Mouse (Mus musculus): ENCODE results near the gene Casp7. TPM values are rescaled to one million over a fixed set of nuclear protein-coding genes. Genes with fewer than 3 reads are reported as not detected.

The Casp7 gene
- total RNA-seq, 2 experiments from 2014 or later: 5.1 to 6.3 TPM

GRCm38 (mm10) chr19:56461522-56462101 lies 64.7 kb downstream of the Casp7 start, which contains the start of gene Plekhs1:
Gene Plekhs1 (plus strand): TSS chr19:56461640.
- no peak for DNase-seq (ENCODE audit: low spot score in 2 of 2)

DNA sequence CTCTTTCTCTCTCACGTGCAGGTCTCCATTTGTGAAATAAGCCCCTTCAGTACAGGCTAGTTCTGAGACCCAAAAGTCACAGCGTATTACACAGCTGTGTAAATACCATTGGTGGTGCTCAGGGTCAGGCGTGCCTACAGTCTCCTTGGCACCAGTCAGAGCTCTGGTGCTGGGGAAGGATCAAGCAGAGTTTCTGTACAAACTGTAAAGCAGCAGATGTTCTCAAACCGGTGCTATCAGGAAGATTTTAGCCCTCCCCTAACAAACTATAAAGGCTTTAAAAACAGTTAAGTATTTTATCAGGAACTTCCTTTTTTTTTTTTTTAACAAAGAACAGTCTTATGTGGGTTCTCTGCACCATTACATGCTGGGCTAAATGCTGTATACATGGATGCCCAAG lies 65.9 kb downstream of the Casp7 start:
- no peak for DNase-seq (ENCODE audit: low spot score in 2 of 2)

- no peak for DNase-seq (ENCODE audit: low spot score in 2 of 2)
These were observed 69.6 kb downstream of the Casp7 start for GRCm38 (mm10) chr19:56466486-56466885.

DNA sequence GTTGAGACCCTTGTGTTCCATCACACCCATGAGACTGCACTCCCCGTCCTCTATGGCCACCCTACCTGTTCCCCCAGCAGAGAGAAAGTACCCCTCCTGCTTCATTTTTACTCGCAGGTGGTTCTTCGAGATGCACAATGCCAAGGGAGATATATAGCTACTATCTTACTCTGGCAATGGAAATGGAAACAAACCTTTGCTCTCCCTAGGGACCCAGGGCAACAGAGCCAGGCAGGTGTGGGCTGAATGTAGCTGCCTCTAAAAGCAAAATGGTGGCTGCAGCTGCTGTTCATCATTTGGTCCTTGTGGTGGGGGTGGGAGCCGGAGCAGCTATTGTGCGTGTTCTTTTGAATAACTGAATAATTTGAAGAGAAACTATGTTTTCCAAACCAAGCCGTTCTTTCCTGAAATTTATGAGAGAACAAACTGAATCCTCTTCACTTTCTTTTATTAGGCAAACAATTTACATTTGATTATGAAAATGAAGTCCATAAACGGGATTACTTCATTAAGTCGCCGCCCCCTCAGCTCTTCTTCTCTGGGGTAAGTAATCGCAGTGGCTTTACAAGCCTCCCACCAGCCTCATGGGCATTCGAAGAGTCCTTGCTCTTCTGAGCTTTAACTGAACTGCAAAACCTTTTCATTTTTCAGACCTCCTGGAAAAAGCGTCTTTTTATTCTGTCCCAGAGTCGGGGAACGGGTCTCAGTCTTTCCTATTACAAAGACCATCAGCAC lies 73.5 kb downstream of the Casp7 start:
- peak in 1 of 2 experiments; percentile 27 for DNase-seq (ENCODE audit: low spot score in 2 of 2)

- no peak for DNase-seq (ENCODE audit: low spot score in 2 of 2)
These were observed 75.0 kb downstream of the Casp7 start for GRCm38 (mm10) chr19:56471934-56472333.

DNA sequence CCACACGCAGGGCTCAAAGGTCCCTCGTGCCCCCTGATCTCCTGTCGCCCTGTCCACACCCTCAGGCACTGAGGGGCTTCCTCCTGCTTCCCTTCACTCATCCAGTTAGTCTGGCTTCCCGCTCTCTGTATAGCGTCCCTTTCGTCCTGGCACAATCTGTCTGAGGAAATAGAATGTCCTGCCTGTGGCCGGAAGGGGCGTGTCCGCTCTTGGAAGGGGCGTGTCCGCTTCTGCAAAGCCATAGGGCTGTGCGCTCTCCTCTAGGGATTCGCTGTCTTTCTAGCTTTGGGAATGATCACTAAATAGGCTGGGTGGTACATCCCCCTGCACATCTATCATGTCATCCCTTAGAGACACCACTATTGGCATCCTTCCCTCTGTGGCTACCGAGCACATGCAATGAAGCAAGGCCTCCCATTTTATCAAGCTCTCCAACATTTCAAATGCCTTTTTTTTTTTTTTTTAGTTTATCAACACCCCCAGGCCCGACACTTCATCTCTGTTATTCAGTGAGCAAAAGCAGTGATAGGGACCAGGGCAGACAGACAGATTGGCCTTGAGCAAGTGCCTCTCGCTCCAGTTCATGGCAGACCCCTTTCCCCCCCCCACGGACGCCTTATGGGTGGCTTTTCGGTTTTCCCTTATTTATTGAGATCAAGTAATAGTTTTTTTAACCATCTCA lies 78.1 kb downstream of the Casp7 start:
- no peak for DNase-seq (ENCODE audit: low spot score in 2 of 2)

DNA sequence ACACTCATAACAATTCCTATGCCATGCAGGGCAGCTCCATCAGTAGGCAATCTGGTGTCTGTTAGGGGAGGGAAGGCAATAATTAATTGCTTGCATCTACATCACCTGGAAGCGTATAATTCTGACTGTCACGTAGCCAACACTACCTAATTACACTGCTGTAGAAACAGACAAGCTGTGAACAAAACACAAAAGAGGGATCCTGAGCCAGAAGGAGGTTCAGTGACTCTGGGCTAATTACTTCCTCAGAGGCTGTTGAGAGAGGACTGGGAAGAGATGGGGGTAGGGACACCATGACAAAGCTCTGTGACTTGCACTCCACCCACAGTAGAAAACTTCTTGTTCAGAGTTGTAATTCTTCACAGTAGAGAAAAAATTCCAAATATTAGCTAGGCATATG lies 79.6 kb downstream of the Casp7 start:
- no peak for DNase-seq (ENCODE audit: low spot score in 2 of 2)

DNA sequence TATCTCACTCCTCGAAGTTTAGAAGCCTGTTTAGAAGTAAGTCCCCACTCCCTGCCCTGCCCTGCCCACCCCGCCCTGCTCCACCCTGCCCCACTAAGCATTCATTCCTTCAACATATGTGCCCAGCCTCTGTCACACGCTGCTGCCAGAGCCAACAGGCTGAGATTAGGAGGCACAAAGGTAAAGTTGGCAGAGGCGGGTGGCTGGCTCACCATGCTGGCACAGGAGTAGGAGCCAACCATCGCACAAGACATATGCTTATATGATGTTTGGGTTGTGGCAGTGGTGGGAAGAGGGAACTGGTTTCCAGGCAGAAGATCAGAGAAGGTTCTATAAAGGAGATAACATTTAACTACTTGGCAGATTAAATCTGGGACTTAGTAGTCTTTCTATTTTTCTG lies 80.3 kb downstream of the Casp7 start:
- no peak for DNase-seq (ENCODE audit: low spot score in 2 of 2)

DNA sequence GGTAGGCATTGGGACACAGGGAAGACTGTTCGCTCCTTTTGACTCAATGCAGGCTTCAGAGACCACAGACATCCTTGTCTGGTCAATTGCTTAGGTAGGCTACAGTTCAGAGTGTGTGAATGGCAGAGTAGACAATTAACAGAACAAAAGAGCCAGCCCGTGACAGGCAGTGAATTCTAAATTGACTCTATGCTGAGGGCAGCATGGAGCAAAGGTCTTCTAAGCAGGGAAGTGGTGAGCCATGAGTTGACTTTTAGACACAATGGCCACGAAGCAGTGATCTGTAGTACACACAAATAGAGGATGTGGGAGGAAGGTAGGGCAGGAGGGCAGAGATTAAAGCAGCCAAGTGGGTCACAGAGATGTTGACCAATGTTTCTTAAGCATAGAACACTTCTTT lies 80.9 kb downstream of the Casp7 start:
- DNase-seq (ENCODE audit: low spot score in 2 of 2): no peak

GRCm38 (mm10) chr19:56484630-56485375 lies 87.9 kb downstream of the Casp7 start:
- DNase-seq (ENCODE audit: low spot score in 2 of 2): no peak

DNA sequence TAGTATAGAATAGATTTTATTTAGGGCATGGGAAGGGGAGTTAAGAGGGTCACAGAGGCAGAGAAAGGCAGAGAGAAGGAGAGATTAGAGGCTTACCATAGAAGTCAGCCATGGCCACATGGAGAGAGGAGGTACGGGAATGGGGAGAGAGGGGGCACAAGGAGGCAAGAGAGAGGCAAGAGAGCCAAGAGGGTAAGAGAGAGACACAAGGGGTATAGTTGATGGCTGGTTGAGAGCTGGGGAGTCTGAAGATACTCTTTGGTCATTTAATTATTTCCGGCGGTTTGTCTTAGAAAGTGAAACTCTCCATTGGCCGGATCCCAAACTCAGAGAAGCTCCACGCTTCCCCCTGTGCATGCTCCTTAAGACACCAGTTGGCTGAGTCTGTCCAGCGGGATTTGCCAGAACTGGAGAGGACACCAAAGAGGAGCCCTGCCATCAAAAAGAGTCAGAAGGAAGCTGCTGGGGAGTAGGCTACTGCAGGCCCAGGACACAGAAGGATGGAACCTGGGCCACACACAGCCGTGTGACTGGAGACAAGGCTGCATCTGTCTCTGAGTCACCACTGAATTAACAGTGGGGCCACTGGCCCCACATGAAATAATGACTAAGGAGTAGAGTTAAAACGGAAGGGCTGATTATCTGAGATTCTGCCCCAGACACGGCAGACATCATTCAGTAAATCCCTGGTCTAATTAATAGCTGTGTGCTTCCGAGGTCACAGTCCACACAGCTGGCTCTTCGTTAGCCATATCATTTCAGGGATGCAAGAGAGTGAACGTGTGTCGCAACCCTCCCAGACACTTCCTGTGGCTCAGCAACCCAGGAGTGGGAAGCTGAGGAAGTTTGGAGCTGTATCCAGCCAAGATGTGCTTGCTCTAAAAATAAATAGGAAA lies 88.7 kb downstream of the Casp7 start:
- DNase-seq (ENCODE audit: low spot score in 2 of 2): no peak

- no peak for DNase-seq (ENCODE audit: low spot score in 2 of 2)
These were observed 90.0 kb downstream of the Casp7 start for GRCm38 (mm10) chr19:56486926-56487325.

- no peak for DNase-seq (ENCODE audit: low spot score in 2 of 2)
These were observed 90.4 kb downstream of the Casp7 start for GRCm38 (mm10) chr19:56487339-56487738.

DNA sequence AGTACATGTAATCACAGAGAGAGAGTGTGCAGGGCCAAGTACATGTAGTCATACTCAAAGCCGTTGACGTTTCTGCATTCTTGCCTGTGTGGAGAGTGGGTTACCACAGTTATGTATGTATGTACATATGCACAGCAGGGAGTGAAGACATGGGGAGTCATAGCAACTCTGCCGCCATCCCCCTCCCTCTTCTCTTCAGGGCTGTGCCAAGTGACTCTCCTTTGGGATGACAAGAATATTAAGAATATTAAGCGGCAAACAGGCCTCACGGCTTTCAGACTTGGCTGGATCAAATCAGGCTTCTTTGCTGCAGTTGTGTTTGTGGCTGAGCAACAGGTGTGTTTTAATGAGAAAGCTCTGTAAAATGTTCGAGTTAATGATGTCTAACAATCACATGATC lies 92.7 kb downstream of the Casp7 start:
- DNase-seq (ENCODE audit: low spot score in 2 of 2): no peak

Other genes with a start within 250 kb of the Casp7 start
- not detected for gene Habp2, start 110.0 kb upstream of the Casp7 start, total RNA-seq (2021)
- under 1 TPM; 0.14 to 0.25 TPM for gene Nrap, start 7.1 kb upstream of the Casp7 start, total RNA-seq (2021)
- gene Plekhs1, start 64.5 kb downstream of the Casp7 start, total RNA-seq (2021): 1 to 10 TPM in 1 of 2 experiments, under 1 TPM in 1; 0.45 to 1.1 TPM
- gene Dclre1a, start 151.1 kb downstream of the Casp7 start, total RNA-seq (2021): 1 to 10 TPM; 7.3 to 7.4 TPM
- gene Nhlrc2, start 151.1 kb downstream of the Casp7 start, total RNA-seq (2021): 10 to 100 TPM; 11.0 to 11.3 TPM